Mouse (Mus musculus) adrenal gland, adult 18-20 months (tissue): ENCODE data around the gene Antxr2. TPM values are rescaled to one million over a fixed set of nuclear protein-coding genes. Genes with fewer than 3 reads are reported as not detected.

Experiments used
- DNase-seq, 2 experiments: peaks; one replicate each; pipeline ENCODE4 v3.0.0; 2021 to 2022; ENCODE audit warnings: low spot score in 2 of 2
- long read RNA-seq, 2 experiments: library from polyadenylated mRNA; stranded (forward); transcript quantifications; one replicate each; pipeline ENCODE4 v2.0.0; 2021
- total RNA-seq, 2 experiments: library from RNA; stranded (reverse); gene quantifications; 1 replicate in 1 of 2; 2 replicates in 1 of 2; pipeline ENCODE4 v1.2.3; 2021

Antxr2 gene
- total RNA-seq = 10 to 100 TPM; 30.1 to 42.5 TPM
- long read RNA-seq, experiment 1, full-length matches to known transcripts = 46 of 52 reads
- long read RNA-seq, experiment 1, partial matches to known transcripts = 1 of 52 reads
- long read RNA-seq, experiment 1, other reads (novel, unspliced or antisense) = 5 of 52 reads
- long read RNA-seq, experiment 2, full-length matches to known transcripts = 258 of 284 reads
- long read RNA-seq, experiment 2, partial matches to known transcripts = 8 of 284 reads
- long read RNA-seq, experiment 2, other reads (novel, unspliced or antisense) = 18 of 284 reads

- peak; percentile 72 to 79 for DNase-seq
Measured at GRCm38 (mm10) chr5:98030902-98031641, at the start of gene Antxr2. Gene Antxr2 (minus strand): TSS chr5:98031043.

- no peak for DNase-seq
Measured at GRCm38 (mm10) chr5:98076612-98077011, 45.8 kb upstream of the Antxr2 start.

GRCm38 (mm10) chr5:98069191-98069590 is 38.3 kb upstream of the Antxr2 start:
- no peak for DNase-seq

GRCm38 (mm10) chr5:98055275-98055674 is 24.4 kb upstream of the Antxr2 start:
- DNase-seq = no peak

- no peak for DNase-seq
Measured at GRCm38 (mm10) chr5:98054834-98055233, 24.0 kb upstream of the Antxr2 start.

GRCm38 (mm10) chr5:98034928-98035327 is 4.1 kb upstream of the Antxr2 start:
- DNase-seq = no peak

GRCm38 (mm10) chr5:98034207-98034606 is 3.4 kb upstream of the Antxr2 start:
- DNase-seq = no peak

GRCm38 (mm10) chr5:98032803-98033420 is 2.1 kb upstream of the Antxr2 start:
- no peak for DNase-seq

- DNase-seq = peak; percentile 55 to 64
Measured at GRCm38 (mm10) chr5:98030091-98030901, 547 bp downstream of the Antxr2 start.

- no peak for DNase-seq
Measured at GRCm38 (mm10) chr5:98027688-98028389, 3.0 kb downstream of the Antxr2 start.

- DNase-seq = no peak
Measured at GRCm38 (mm10) chr5:98025921-98026320, 4.9 kb downstream of the Antxr2 start.

GRCm38 (mm10) chr5:98024545-98024944 is 6.3 kb downstream of the Antxr2 start:
- no peak for DNase-seq

- no peak for DNase-seq
Measured at GRCm38 (mm10) chr5:98021518-98021917, 9.3 kb downstream of the Antxr2 start.

GRCm38 (mm10) chr5:98020658-98021057 is 10.2 kb downstream of the Antxr2 start:
- DNase-seq = no peak

- no peak for DNase-seq
Measured at GRCm38 (mm10) chr5:98019396-98019795, 11.4 kb downstream of the Antxr2 start.

- DNase-seq = no peak
Measured at GRCm38 (mm10) chr5:98018162-98018561, 12.7 kb downstream of the Antxr2 start.

GRCm38 (mm10) chr5:98016247-98017203 is 14.3 kb downstream of the Antxr2 start:
- no peak for DNase-seq

GRCm38 (mm10) chr5:98005751-98006150 is 25.1 kb downstream of the Antxr2 start:
- no peak for DNase-seq

- DNase-seq = no peak
Measured at GRCm38 (mm10) chr5:97999261-97999824, 31.5 kb downstream of the Antxr2 start.
